Mouse (Mus musculus): ENCODE data around the gene Fcrl1. TPM values are rescaled to one million over a fixed set of nuclear protein-coding genes. Genes with fewer than 3 reads are reported as not detected.

The Fcrl1 gene
- polyA plus RNA-seq, 1 experiment from 2014 or later, result not detected

DNA sequence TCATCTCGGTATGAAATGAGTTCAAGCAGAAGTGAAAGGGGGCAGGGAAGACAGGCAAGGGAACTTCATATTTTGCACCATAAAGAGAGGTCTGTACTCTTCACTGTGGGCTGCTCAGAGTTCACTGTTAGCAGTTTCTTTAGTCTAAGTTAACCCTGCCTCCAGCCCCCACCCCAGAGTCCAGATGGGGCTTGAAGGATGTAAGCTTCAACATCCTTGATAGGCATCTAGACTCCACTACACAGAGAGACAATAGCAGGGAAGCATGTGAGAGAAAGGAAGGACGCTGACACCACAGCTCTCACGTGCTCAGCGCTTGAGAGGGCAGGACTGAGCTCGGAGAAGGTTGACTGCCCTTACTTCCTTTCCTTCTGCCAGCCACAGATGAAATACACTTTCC, 25.1 kb downstream of the Fcrl1 start:
- Histone ChIP-seq H3K36me3 (ENCODE audit: control insufficient read depth, insufficient read depth) (no peaks in the 10 kb centered on the region), H3K4me3 (replicated peaks; ENCODE audit: low read length) (no peak overlapping the region)

GRCm38 (mm10) chr3:87408171-87408570, 32.0 kb downstream of the Fcrl1 start:
- H3K4me3 ChIP-seq (replicated peaks; ENCODE audit: low read length), result no peak overlapping the region
- no peaks in the 10 kb centered on the region for H3K4me1 ChIP-seq (replicated peaks; ENCODE audit: control insufficient read depth, insufficient read depth, low read length)
- H3K9ac ChIP-seq (replicated peaks; ENCODE audit: low read depth, low read length), result no peak overlapping the region
- H3K27ac ChIP-seq (ENCODE audit: low read length), result no peak overlapping the region
- no peaks in the 10 kb centered on the region for H3K9me3 ChIP-seq (ENCODE audit: control insufficient read depth, low read length)
- H3K36me3 ChIP-seq (ENCODE audit: control insufficient read depth, insufficient read depth), result no peaks in the 10 kb centered on the region
- 23% methylated on average over 4 of the region's 4 CpGs for WGBS
- H3K27me3 ChIP-seq (replicated peaks; ENCODE audit: control insufficient read depth, insufficient read depth, low read length), result no peaks in the 10 kb centered on the region
- no peak for ATAC-seq
- H3K4me2 ChIP-seq (ENCODE audit: low read length), result no peak overlapping the region

More for the DNA sequence above, 25.1 kb downstream of the Fcrl1 start:
- H3K9ac ChIP-seq (replicated peaks; ENCODE audit: low read depth, low read length), result no peak overlapping the region
- H3K27ac ChIP-seq (ENCODE audit: low read length), result no peak overlapping the region
- H3K4me2 ChIP-seq (ENCODE audit: low read length), result no peak overlapping the region
- no peak for ATAC-seq
- no peaks in the 10 kb centered on the region for H3K9me3 ChIP-seq (ENCODE audit: control insufficient read depth, low read length)
- WGBS, result 74% methylated on average over 5 of the region's 5 CpGs
- no peaks in the 10 kb centered on the region for H3K4me1 ChIP-seq (replicated peaks; ENCODE audit: control insufficient read depth, insufficient read depth, low read length)
- no peaks in the 10 kb centered on the region for H3K27me3 ChIP-seq (replicated peaks; ENCODE audit: control insufficient read depth, insufficient read depth, low read length)

DNA sequence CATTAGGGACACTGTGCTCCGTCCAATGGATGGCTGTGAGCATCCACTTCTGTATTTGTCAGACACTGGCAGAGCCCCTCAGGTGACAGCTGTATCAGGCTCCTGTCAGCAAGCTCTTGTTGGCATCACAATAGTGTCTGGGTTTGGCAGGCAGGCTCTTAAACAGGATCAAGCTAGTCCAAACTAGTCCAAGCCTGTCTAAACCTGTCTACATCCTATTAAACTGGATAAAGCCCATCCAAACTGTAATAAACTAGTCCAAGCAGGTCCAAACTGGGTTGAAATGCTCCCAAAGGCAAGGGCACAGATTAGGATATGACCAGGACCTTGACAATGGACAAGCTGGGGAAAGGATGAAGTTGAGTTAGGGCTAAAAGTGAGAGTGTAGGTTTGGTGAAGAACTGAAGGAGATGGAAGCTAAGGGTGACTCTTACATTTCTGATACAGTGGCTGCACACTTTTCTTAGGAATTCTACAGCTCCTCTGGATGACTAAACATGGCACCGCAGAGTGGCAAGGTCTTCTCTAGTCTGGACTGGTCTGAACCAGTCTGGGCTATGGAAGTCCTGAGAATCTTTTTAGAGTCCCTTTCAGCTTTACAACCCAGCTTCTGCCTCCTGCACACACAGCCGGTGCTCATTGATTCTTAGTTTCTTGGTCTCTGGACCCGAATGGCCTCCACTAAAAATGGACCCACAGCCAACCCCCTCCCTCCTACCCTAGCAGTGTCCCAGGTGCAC, 33.2 kb downstream of the Fcrl1 start:
- no peaks in the 10 kb centered on the region for H3K9me3 ChIP-seq (ENCODE audit: control insufficient read depth, low read length)
- H3K36me3 ChIP-seq (ENCODE audit: control insufficient read depth, insufficient read depth), result no peaks in the 10 kb centered on the region
- H3K4me1 ChIP-seq (replicated peaks; ENCODE audit: control insufficient read depth, insufficient read depth, low read length), result no peaks in the 10 kb centered on the region
- no peak overlapping the region for H3K4me3 ChIP-seq (replicated peaks; ENCODE audit: low read length)
- no peaks in the 10 kb centered on the region for H3K27me3 ChIP-seq (replicated peaks; ENCODE audit: control insufficient read depth, insufficient read depth, low read length)
- no peak overlapping the region for H3K4me2 ChIP-seq (ENCODE audit: low read length)
- WGBS, result 83% methylated on average over 4 of the region's 4 CpGs
- ATAC-seq, result no peak
- no peak overlapping the region for H3K9ac ChIP-seq (replicated peaks; ENCODE audit: low read depth, low read length)
- no peak overlapping the region for H3K27ac ChIP-seq (ENCODE audit: low read length)

GRCm38 (mm10) chr3:87410605-87411004, 34.4 kb downstream of the Fcrl1 start:
- 88% methylated on average over 6 of the region's 6 CpGs for WGBS

GRCm38 (mm10) chr3:87411150-87411549, 35.0 kb downstream of the Fcrl1 start:
- Histone ChIP-seq H3K4me1 (replicated peaks; ENCODE audit: control insufficient read depth, insufficient read depth, low read length) (no peaks in the 10 kb centered on the region), H3K27ac (ENCODE audit: low read length) (no peak overlapping the region), H3K9ac (replicated peaks; ENCODE audit: low read depth, low read length) (no peak overlapping the region), H3K9me3 (ENCODE audit: control insufficient read depth, low read length) (no peaks in the 10 kb centered on the region), H3K36me3 (ENCODE audit: control insufficient read depth, insufficient read depth) (no peaks in the 10 kb centered on the region), H3K27me3 (replicated peaks; ENCODE audit: control insufficient read depth, insufficient read depth, low read length) (no peaks in the 10 kb centered on the region), H3K4me3 (replicated peaks; ENCODE audit: low read length) (no peak overlapping the region), H3K4me2 (ENCODE audit: low read length) (no peak overlapping the region)
- peak; percentile 58; the same call in 1 of the 2 replicates for ATAC-seq
- 11% methylated on average over 12 of the region's 12 CpGs for WGBS

More at GRCm38 (mm10) chr3:87410605-87411004, 34.4 kb downstream of the Fcrl1 start:
- H3K9ac ChIP-seq (replicated peaks; ENCODE audit: low read depth, low read length), result no peak overlapping the region
- H3K27me3 ChIP-seq (replicated peaks; ENCODE audit: control insufficient read depth, insufficient read depth, low read length), result no peaks in the 10 kb centered on the region
- no peaks in the 10 kb centered on the region for H3K9me3 ChIP-seq (ENCODE audit: control insufficient read depth, low read length)
- H3K36me3 ChIP-seq (ENCODE audit: control insufficient read depth, insufficient read depth), result no peaks in the 10 kb centered on the region
- H3K4me1 ChIP-seq (replicated peaks; ENCODE audit: control insufficient read depth, insufficient read depth, low read length), result no peaks in the 10 kb centered on the region
- H3K4me3 ChIP-seq (replicated peaks; ENCODE audit: low read length), result no peak overlapping the region
- H3K27ac ChIP-seq (ENCODE audit: low read length), result no peak overlapping the region
- no peak overlapping the region for H3K4me2 ChIP-seq (ENCODE audit: low read length)
- no peak for ATAC-seq

DNA sequence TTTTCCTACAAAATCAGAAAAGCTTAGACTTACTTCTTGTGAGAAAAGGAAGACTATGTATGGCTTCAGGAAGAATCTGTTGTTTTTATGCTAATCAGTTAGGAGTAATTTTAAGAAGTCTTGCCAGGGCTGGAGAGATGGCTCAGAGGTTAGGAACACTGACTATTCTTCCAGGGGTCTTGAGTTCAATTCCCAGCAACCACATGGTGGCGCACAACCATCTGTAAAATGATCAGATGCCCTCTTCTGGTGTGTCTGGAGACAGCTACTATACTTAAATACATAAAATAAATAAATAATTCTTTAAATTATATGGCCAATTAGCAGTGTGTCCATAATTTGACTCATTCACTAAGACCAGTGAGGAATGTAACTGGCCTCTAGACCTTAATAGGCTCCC, 44.5 kb downstream of the Fcrl1 start:
- Histone ChIP-seq H3K4me3 (replicated peaks; ENCODE audit: low read length) (no peak overlapping the region), H3K27me3 (replicated peaks; ENCODE audit: control insufficient read depth, insufficient read depth, low read length) (no peaks in the 10 kb centered on the region), H3K9me3 (ENCODE audit: control insufficient read depth, low read length) (no peaks in the 10 kb centered on the region), H3K36me3 (ENCODE audit: control insufficient read depth, insufficient read depth) (no peaks in the 10 kb centered on the region), H3K27ac (ENCODE audit: low read length) (no peak overlapping the region), H3K4me2 (ENCODE audit: low read length) (no peak overlapping the region), H3K4me1 (replicated peaks; ENCODE audit: control insufficient read depth, insufficient read depth, low read length) (no peaks in the 10 kb centered on the region), H3K9ac (replicated peaks; ENCODE audit: low read depth, low read length) (no peak overlapping the region)
- no peak for ATAC-seq
- WGBS, result 57% methylated on average over 1 of the region's 1 CpGs

DNA sequence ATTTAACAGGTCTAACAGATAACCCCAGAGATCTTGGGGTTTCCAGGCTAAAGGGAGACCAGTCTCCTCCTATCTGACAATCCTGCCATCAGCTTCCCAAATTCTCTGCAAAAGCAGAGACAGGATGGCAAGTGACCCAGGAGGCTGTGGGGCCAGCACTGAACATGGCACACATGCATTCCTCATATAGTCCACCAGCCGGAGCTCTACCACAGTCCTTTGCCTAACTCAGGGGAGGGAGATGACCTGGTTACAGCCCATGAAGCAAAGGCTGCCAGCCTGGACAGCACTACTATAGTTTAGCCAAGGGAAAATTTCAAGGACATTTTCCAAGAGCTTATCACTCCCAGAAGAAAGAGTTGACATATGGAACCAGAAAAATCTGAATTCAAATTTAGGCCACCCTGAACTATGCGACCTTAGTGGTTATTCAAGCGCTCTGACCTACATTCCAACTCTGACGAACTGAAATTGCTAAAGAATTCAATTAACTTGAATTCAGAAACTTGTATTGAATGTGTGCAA, 46.3 kb downstream of the Fcrl1 start:
- Histone ChIP-seq H3K4me2 (ENCODE audit: low read length) (no peak overlapping the region), H3K36me3 (ENCODE audit: control insufficient read depth, insufficient read depth) (no peaks in the 10 kb centered on the region), H3K4me1 (replicated peaks; ENCODE audit: control insufficient read depth, insufficient read depth, low read length) (no peaks in the 10 kb centered on the region), H3K27ac (ENCODE audit: low read length) (no peak overlapping the region), H3K4me3 (replicated peaks; ENCODE audit: low read length) (no peak overlapping the region), H3K27me3 (replicated peaks; ENCODE audit: control insufficient read depth, insufficient read depth, low read length) (no peaks in the 10 kb centered on the region), H3K9ac (replicated peaks; ENCODE audit: low read depth, low read length) (no peak overlapping the region), H3K9me3 (ENCODE audit: control insufficient read depth, low read length) (no peaks in the 10 kb centered on the region)
- 68% methylated on average over 4 of the region's 4 CpGs for WGBS
- ATAC-seq, result no peak

- Histone ChIP-seq H3K9me3 (ENCODE audit: control insufficient read depth, low read length) (no peaks in the 10 kb centered on the region), H3K4me2 (ENCODE audit: low read length) (no peak within 1 kb of the TSS), H3K4me1 (replicated peaks; ENCODE audit: control insufficient read depth, insufficient read depth, low read length) (no peaks in the 10 kb centered on the region), H3K9ac (replicated peaks; ENCODE audit: low read depth, low read length) (no peak within 1 kb of the TSS), H3K36me3 (ENCODE audit: control insufficient read depth, insufficient read depth) (no peaks in the 10 kb centered on the region), H3K27me3 (replicated peaks; ENCODE audit: control insufficient read depth, insufficient read depth, low read length) (no peaks in the 10 kb centered on the region), H3K27ac (ENCODE audit: low read length) (no peak within 1 kb of the TSS), H3K4me3 (replicated peaks; ENCODE audit: low read length) (no peak within 1 kb of the TSS)
- ATAC-seq, result no peak
- 91% methylated on average over 5 of the region's 5 CpGs for WGBS
These were observed 59.3 kb downstream of the Fcrl1 start, which contains the start of gene Fcrl5 for GRCm38 (mm10) chr3:87435479-87435878. Gene Fcrl5, plus strand, starts transcription at chr3:87435773.

- Histone ChIP-seq H3K4me1 (replicated peaks; ENCODE audit: control insufficient read depth, insufficient read depth, low read length) (no peaks in the 10 kb centered on the region), H3K4me2 (ENCODE audit: low read length) (no peak overlapping the region), H3K27ac (ENCODE audit: low read length) (no peak overlapping the region), H3K9me3 (ENCODE audit: control insufficient read depth, low read length) (no peaks in the 10 kb centered on the region), H3K4me3 (replicated peaks; ENCODE audit: low read length) (no peak overlapping the region), H3K9ac (replicated peaks; ENCODE audit: low read depth, low read length) (no peak overlapping the region), H3K27me3 (replicated peaks; ENCODE audit: control insufficient read depth, insufficient read depth, low read length) (no peaks in the 10 kb centered on the region), H3K36me3 (ENCODE audit: control insufficient read depth, insufficient read depth) (no peaks in the 10 kb centered on the region)
- ATAC-seq, result no peak
- WGBS, result 71% methylated on average over 1 of the region's 1 CpGs
These were observed 64.4 kb downstream of the Fcrl1 start for GRCm38 (mm10) chr3:87440586-87440985.

Measured in forebrain, embryonic 16.5 days (tissue).